Mouse (Mus musculus) large intestine, adult 2 months (tissue): ENCODE data around the gene Olfr148. TPM values are rescaled to one million over a fixed set of nuclear protein-coding genes. Genes with fewer than 3 reads are reported as not detected.
A peak's percentile ranks its signal among the peaks of the same experiment; 100 is the strongest.

ENCODE experiments used
- DNase-seq: peaks from one replicate; pipeline ENCODE4 v3.0.0-alpha.2; 2012; ENCODE audit warnings: low read depth, low spot score
- WGBS: fragments of 180-500 bp; shearing (Covaris S2); methylation state at CpG from one replicate; pipeline ENCODE4 v1.1.7; 2018; 5-methylcytosine and 5-hydroxymethylcytosine counted together
- polyA plus RNA-seq: library from polyadenylated mRNA; depleted of rRNA; stranded (reverse); fragments of >200 nt; gene quantifications from 2 replicates; pipeline ENCODE4 v1.2.3, GENCODE M21; 2012; rRNA removed

The Olfr148 gene
- polyA plus RNA-seq = not detected in 2 replicates

DNA sequence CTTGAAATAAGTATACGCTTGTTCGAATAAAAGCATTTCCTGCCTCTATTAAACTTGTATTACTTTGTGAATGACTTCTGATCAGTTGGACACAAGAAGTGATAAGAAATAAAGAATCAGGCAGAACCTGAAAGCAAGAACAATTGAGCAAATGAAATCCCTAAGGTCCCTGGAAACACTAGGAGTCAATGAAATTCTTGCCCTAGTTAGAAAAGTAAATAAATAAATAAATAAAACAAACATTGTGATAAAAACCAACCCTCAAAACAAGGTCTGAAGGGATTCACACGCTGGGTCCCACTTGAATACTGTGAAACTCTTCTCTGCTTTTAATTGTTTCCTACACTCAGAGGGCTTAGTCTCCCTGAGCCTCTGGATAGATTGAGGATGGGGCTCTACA is at the start of gene Olfr148:
Olfr148 (plus strand) TSS at position 301 of the 400 bp plus-strand sequence.
- DNase-seq = no peak
- WGBS = 73% methylated on average over 3 of the region's 3 CpGs

DNA sequence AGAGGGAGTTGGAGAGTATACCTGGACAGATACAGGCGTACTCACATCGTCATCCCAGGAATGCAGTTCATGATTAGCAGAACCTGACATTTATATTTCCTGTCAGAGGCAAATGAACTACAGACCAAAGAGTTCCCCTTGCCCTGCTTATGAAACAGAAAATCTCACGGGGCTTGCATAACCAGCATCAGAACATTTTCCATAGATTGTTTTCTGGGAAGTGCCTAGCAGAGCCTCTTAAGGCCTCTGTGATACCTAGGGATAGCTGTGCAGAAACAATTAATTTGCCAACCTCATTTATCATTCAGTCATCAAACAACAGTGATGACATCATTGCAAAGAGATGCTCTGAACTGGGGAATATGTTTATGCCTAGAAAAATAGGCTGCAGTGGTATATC is 35.0 kb upstream of the Olfr148 start, which contains the start of gene Olfr959:
Olfr959 (minus strand) TSS at position 101 of the 400 bp plus-strand sequence.
- 63% methylated on average over 3 of the region's 3 CpGs for WGBS
- DNase-seq = no peak

DNA sequence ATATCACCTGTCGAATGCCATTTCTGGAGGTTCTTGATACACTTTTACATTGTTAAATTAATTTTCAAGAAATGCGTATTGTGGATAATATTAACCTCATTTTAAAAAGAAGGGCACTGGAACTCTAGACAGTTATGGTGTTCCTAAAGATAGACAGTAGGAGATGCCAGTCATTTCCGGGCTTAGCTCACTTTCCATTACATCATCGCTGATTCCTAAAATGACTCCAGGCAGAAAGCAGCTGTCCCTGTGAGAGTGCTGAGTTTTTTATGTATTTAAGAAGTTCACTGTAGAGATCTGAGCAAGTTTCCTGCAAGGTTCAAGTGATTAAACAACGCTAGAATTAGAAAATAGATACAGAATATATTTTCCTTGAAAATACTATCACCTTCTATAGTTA is 33.4 kb upstream of the Olfr148 start:
- 78% methylated on average over 5 of the region's 5 CpGs for WGBS
- DNase-seq = no peak

GRCm38 (mm10) chr9:39602536-39603332 is 7.7 kb upstream of the Olfr148 start:
- no peak for DNase-seq
- WGBS = 2% methylated on average over 19 of the region's 19 CpGs

DNA sequence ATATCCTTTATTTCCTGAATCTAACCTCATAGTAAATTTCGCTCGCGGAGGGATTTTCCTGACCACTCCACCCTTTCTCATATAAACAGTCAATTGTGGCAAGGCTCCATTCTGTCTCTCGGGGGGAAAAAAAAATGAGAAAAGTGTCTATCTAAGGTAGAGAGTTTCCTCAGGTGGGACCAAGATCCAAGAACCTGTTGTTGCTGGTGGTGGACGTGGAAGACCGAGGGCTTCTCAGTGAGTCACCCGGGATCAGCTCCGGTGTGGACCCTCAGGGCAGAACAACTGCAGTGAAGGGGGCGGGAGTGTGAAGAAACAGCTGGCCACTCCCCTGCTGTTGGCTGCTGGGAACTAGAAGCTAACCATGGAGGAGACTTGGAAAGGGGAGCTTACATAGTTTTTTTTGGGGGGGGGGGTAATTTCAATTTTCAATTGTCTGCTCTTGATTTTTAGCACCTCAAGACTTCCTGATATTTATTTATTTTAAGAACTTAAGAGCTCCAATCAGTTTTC is 7.1 kb upstream of the Olfr148 start:
- DNase-seq = no peak
- WGBS = 2% methylated on average over 9 of the region's 9 CpGs

DNA sequence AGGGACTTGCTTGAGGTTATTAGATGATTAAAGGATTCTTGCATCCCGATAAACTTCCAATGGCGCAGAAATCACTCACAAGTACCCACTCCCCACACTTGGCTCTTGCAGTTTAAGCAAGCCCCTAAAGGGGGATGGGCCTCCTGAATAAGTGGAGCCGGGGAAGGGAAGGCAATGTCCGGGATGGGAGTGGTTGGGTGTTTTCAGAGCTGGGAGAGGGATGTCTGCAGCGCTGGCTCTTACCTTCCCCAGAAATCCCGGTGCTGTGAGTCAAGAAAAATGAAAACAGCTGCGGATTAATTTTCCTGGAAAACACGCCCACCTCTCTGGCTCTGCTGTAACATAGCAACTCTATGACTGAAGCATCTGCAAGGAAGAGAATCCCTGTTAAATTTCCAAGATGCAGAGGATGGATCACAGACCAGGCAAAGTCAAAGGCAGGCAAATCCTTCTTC is 6.4 kb upstream of the Olfr148 start, which contains the start of gene AW551984:
AW551984 (minus strand) TSS at position 405 of the 455 bp plus-strand sequence.
- no peak for DNase-seq
- 1% methylated on average over 8 of the region's 8 CpGs for WGBS

DNA sequence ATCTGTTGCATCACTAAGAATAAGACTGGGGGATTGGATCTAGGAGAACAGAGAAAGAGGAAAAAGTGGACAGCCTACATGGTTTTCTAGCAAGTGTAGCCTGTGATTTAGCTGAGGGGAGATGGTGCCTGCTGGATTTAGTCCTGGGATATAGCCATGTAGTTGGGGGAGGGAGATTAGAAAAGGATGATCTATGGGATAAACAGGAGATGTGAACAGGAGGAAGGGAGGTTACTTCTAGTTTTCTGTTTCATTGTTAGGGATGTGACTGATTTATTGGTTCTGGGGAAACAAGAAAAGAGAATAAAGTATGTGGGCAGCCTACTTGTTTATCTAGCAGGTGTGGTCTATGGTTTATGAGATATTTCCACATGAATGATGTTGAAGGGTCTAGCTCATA is 2.0 kb upstream of the Olfr148 start:
- DNase-seq = no peak

DNA sequence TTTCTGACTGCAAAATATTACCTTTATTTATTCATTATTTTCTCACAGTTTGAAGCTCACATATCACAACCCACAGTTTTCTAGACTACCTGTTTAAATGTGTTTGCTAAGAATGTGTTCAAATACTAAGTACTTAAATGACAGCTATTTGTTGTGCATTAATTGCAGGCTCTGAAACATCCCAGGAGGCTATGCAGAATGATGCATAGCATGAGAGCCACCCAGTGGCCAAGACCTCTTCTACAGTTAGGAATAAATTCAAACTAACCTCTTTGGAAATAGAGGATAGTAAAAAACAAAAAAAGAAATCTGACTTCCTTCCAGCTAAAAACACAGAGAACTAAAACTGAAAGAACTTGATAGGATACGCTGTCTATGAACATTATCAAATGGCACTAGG is 1.5 kb downstream of the Olfr148 start:
- 58% methylated on average over 1 of the region's 1 CpGs for WGBS
- DNase-seq = no peak

- 94% methylated on average over 1 of the region's 1 CpGs for WGBS
Observed at GRCm38 (mm10) chr9:39621073-39621472, 10.6 kb downstream of the Olfr148 start, which contains the start of gene Olfr960. Gene Olfr960 (plus strand): TSS chr9:39621373.

DNA sequence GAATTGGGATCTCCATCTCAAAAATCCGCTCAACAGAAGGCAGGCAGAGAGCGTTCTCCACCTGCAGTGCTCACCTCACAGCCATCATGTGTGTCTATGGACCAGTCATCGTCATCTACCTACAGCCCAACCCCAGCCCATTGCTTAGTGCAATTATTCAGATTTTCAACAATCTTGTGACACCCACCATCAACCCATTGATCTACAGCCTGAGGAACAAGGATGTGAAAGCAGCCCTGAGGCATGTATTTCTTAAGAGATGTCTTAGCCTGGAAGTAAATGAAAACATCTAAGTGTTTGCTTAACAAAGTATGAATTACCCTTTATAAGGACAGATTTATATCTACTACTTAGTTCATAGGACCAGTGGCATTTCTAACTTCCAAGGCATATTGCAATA is 13.3 kb downstream of the Olfr148 start:
- DNase-seq = no peak

More at GRCm38 (mm10) chr9:39621073-39621472, 10.6 kb downstream of the Olfr148 start, which contains the start of gene Olfr960:
- no peak for DNase-seq

GRCm38 (mm10) chr9:39624711-39625110 is 14.3 kb downstream of the Olfr148 start:
- peak; percentile 21 for DNase-seq
- WGBS = 7% methylated on average over 2 of the region's 2 CpGs

More for the DNA sequence above, 13.3 kb downstream of the Olfr148 start:
- WGBS = 92% methylated on average over 3 of the region's 3 CpGs

DNA sequence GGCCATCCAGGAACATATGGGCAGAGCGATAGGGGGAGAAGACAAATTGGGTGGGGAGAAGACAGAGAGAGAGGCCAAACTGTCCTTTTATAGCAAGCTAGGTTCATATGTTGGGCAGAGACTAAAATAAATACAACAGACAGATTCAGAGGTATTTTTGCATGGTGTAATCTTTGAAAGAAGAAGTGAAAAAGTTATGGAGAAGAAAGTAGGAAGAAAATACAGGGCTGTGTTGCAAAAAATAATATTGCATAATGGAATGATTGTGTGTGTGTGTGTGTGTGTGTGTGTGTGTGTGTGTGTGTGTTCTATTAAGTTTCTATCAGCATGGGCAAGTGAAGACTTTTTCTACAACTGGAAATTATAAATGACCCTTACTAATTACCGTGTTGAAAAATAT is 18.6 kb downstream of the Olfr148 start:
- no peak for DNase-seq

GRCm38 (mm10) chr9:39633913-39634594 is 23.6 kb downstream of the Olfr148 start:
- no peak for DNase-seq

More for the DNA sequence above, 18.6 kb downstream of the Olfr148 start:
- WGBS = 90% methylated on average over 2 of the region's 2 CpGs

DNA sequence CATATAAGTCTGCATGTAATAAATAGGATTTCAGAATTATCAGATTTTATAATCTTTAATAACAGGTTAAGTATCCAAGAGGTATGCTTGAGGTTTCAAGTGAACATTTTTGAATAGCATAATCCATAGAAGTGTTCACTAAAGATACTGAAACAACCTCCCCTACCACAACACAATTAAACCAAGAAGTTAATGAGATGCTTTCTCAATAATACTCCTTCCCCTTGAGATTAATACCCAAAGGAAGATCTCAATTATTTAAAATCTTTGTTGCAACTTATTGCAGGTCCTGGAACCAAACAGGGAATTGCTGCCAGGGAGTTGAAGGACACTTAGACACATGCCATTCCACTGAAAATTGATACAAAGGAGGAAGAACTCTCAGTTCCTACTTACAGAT is 34.3 kb downstream of the Olfr148 start, which contains the start of gene Olfr961:
Olfr961 (plus strand) TSS at position 301 of the 400 bp plus-strand sequence.
- no peak for DNase-seq

More at GRCm38 (mm10) chr9:39633913-39634594, 23.6 kb downstream of the Olfr148 start:
- WGBS = 14% methylated on average over 4 of the region's 4 CpGs

DNA sequence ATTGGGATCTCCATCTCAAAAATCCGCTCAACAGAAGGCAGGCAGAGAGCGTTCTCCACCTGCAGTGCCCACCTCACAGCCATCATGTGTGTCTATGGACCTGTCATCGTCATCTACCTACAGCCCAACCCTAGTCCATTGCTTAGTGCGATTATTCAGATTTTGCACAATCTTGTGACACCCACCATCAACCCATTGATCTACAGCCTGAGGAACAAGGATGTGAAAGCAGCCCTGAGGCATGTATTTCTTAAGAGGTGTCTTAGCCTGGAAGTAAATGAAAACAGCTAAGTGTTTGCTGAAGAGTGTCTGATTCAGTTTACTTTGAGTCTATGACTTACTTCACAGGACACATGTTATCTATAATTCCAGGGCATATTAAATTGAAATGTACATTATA is 36.9 kb downstream of the Olfr148 start:
- no peak for DNase-seq
- 86% methylated on average over 4 of the region's 4 CpGs for WGBS

GRCm38 (mm10) chr9:39654756-39655396 is 44.4 kb downstream of the Olfr148 start:
- DNase-seq = no peak
- 58% methylated on average over 6 of the region's 6 CpGs for WGBS
